Mouse (Mus musculus) layer of hippocampus, adult 18-20 months (tissue): Measurements from ENCODE around the gene Polrmt. TPM values are rescaled to one million over a fixed set of nuclear protein-coding genes. Genes with fewer than 3 reads are reported as not detected.

Experiments used
- DNase-seq, 2 experiments: peaks; one replicate each; pipeline ENCODE4 v3.0.0; 2022; ENCODE audit warnings: low spot score in 2 of 2
- total RNA-seq, 2 experiments: library from RNA; stranded (reverse); gene quantifications; 2 replicates each; pipeline ENCODE4 v1.2.3; 2021

The Polrmt gene
- total RNA-seq, 2 experiments from 2014 or later: 42.4 to 51.3 TPM

- DNase-seq: no peak
Measured at GRCm38 (mm10) chr10:79691986-79692548, 54.3 kb downstream of the Polrmt start.

GRCm38 (mm10) chr10:79689178-79689577 is 57.2 kb downstream of the Polrmt start:
- no peak for DNase-seq

DNA sequence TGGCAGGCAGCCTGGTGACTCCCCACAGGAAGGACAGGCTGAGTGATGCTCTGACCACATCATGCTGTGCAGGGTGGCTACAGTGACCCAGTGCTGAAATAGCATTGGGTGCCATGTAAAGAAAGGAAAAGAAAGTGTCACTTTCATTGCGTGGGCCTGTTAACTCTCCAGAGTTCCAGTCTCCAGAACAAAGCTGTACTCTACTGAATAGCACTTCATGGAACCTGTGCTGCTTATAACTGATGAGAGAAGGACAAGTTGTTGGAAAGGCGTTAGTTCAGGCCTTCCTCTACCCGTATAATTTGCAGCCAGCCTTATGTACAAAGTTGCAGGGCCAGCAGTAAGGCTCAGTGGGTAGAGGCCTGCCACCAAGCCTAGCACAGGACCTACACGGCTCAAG is 57.7 kb downstream of the Polrmt start, which contains the start of gene Gzmm:
Gzmm (plus strand) TSS at position 301 of the 400 bp plus-strand sequence.
- no peak for DNase-seq

DNA sequence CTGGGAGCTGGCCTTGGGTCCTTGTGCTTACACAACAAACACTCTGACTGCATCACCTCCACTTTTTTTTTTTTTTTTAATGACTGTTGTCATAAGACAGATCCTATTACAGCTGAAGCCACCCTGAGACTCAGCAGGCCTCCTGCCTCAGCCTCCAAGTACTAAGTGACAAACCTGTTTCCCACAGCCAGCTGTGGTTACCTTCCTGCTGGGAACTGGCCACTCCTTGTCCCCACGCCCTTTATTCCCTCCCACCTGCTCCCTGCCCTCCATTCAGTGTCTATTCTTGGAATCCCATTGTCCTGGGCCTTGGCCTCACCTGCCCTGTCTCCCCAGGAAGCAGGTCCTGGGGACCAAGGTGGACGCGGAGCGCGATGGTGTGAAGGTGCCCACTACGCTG is 58.9 kb downstream of the Polrmt start:
- no peak for DNase-seq

- DNase-seq: no peak
Measured at GRCm38 (mm10) chr10:79686691-79687090, 59.7 kb downstream of the Polrmt start.

DNA sequence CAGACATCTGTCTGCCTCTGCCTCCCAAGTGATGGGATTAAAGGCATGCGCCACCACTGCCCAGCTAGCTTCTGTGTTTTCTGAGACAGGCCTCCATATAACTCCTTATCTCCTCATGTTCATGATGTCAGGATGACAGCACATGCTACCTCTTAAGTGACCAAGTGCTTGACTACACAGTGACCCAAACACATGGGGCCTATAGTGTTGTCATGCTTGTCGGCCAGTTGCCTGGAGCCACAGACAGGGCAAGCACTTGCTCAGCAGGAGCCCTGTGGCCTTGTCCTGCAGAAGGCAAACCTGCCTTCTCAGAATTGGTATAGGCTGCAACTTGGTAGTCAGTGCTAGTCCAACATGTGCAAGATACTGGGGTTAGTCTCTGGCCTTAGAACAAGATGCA is 60.2 kb downstream of the Polrmt start:
- no peak for DNase-seq

Other genes starting within 250 kb of the Polrmt start
- 1 to 10 TPM; 5.8 to 6.7 TPM for gene Plpp2, start 212.8 kb downstream of the Polrmt start, total RNA-seq
- 10 to 100 TPM; 54.6 to 61.8 TPM for gene Mier2, start 191.4 kb downstream of the Polrmt start, total RNA-seq
- gene Theg, start 159.2 kb downstream of the Polrmt start, total RNA-seq: under 1 TPM in 1 of 2 experiments, not detected in 1; 0.79 TPM
- 10 to 100 TPM; 11.7 to 17.0 TPM for gene C2cd4c, start 132.6 kb downstream of the Polrmt start, total RNA-seq
- 10 to 100 TPM; 41.5 to 43.4 TPM for gene Shc2, start 108.7 kb downstream of the Polrmt start, total RNA-seq
- under 1 TPM in 1 of 2 experiments, not detected in 1; 0.59 TPM for gene Odf3l2, start 100.8 kb downstream of the Polrmt start, total RNA-seq
- not detected for gene Madcam1, start 82.0 kb downstream of the Polrmt start, total RNA-seq
- 10 to 100 TPM; 64.4 to 68.5 TPM for gene Tpgs1, start 77.2 kb downstream of the Polrmt start, total RNA-seq
- 10 to 100 TPM; 65.4 to 74.2 TPM for gene Cdc34, start 64.4 kb downstream of the Polrmt start, total RNA-seq
- gene Gzmm, start 57.6 kb downstream of the Polrmt start, total RNA-seq: 1 to 10 TPM; 3.3 to 3.6 TPM
- 100 to 1,000 TPM; 554 to 566 TPM for gene Bsg, start 42.1 kb downstream of the Polrmt start, total RNA-seq
- gene Hcn2, start 29.9 kb downstream of the Polrmt start, total RNA-seq: 100 to 1,000 TPM; 134 TPM
- gene Fgf22, start 8.5 kb upstream of the Polrmt start, total RNA-seq: 1 to 10 TPM; 1.5 to 2.2 TPM
- 10 to 100 TPM; 84.9 to 87.3 TPM for gene Rnf126, start 20.4 kb upstream of the Polrmt start, total RNA-seq
- 1 to 10 TPM; 1.8 to 2.5 TPM for gene Fstl3, start 30.7 kb upstream of the Polrmt start, total RNA-seq
- gene Prss57, start 44.4 kb upstream of the Polrmt start, total RNA-seq: under 1 TPM; 0.61 to 0.89 TPM
- 100 to 1,000 TPM; 293 to 314 TPM for gene Palm, start 47.0 kb upstream of the Polrmt start, total RNA-seq
- gene Misp, start 74.4 kb upstream of the Polrmt start, total RNA-seq: 1 to 10 TPM in 1 of 2 experiments, under 1 TPM in 1; 0.54 to 1.3 TPM
- gene Ptbp1, start 107.8 kb upstream of the Polrmt start, total RNA-seq: 10 to 100 TPM; 48.8 to 58.4 TPM
- gene Prtn3, start 127.9 kb upstream of the Polrmt start, total RNA-seq: 1 to 10 TPM in 1 of 2 experiments, under 1 TPM in 1; 0.94 to 2.0 TPM
- 10 to 100 TPM; 30.6 to 34.4 TPM for gene Plppr3, start 128.1 kb upstream of the Polrmt start, total RNA-seq
- gene Elane, start 139.7 kb upstream of the Polrmt start, total RNA-seq: not detected
- gene Cfd, start 144.3 kb upstream of the Polrmt start, total RNA-seq: not detected
- 10 to 100 TPM; 53.8 to 55.2 TPM for gene Med16, start 162.3 kb upstream of the Polrmt start, total RNA-seq
- gene Gm26602, start 164.3 kb upstream of the Polrmt start, total RNA-seq: not detected
- gene Kiss1r, start 170.4 kb upstream of the Polrmt start, total RNA-seq: 1 to 10 TPM; 6.7 to 7.8 TPM
- gene R3hdm4, start 174.6 kb upstream of the Polrmt start, total RNA-seq: 100 to 1,000 TPM; 366 to 401 TPM
- gene Arid3a, start 180.5 kb upstream of the Polrmt start, total RNA-seq: 1 to 10 TPM; 5.5 to 5.8 TPM
- gene Wdr18, start 213.6 kb upstream of the Polrmt start, total RNA-seq: 10 to 100 TPM; 40.3 to 42.1 TPM
- gene Grin3b, start 224.1 kb upstream of the Polrmt start, total RNA-seq: under 1 TPM in 1 of 2 experiments, not detected in 1; 0.15 TPM
- 100 to 1,000 TPM; 118 to 123 TPM for gene Tmem259, start 237.7 kb upstream of the Polrmt start, total RNA-seq
- 1 to 10 TPM; 3.6 to 5.2 TPM for gene Cnn2, start 242.0 kb upstream of the Polrmt start, total RNA-seq
- 10 to 100 TPM; 10.2 to 12.0 TPM for gene Abca7, start 249.9 kb upstream of the Polrmt start, total RNA-seq